Mouse (Mus musculus) forebrain, embryonic 14.5 days (tissue): ENCODE results near the gene Mok. TPM values are rescaled to one million over a fixed set of nuclear protein-coding genes. Genes with fewer than 3 reads are reported as not detected.
A peak's percentile ranks its signal among the peaks of the same experiment; 100 is the strongest.

ENCODE experiments used
- ATAC-seq: fragments of 200-750 bp; cut with Nextera tagmentation; 2 replicates; pipeline ENCODE4 v1.8.0; 2017; ENCODE audit warnings: mild to moderate bottlenecking, moderate library complexity
- DNase-seq: peaks from one replicate; pipeline ENCODE4 v3.0.0-alpha.2; 2015; ENCODE audit warnings: low spot score
- H3K27ac ChIP-seq: fragments of 300-500 bp; sonication (generic); 2 replicates; pipeline ENCODE4 v1.5.1; 2014; ENCODE audit warnings: low read depth, mild to moderate bottlenecking, control low read depth, low read length, moderate library complexity
- H3K27me3 ChIP-seq: fragments of 300-500 bp; sonication (generic); replicated peaks from 2 replicates; pipeline ENCODE4 v1.6.1; 2014; ENCODE audit warnings: low read length, control low read depth, mixed read lengths; ENCODE audit not compliant: control insufficient read depth, insufficient read depth
- H3K36me3 ChIP-seq: fragments of 300-500 bp; sonication (generic); 2 replicates; pipeline ENCODE4 v1.6.1; 2014; ENCODE audit warnings: low read length, control low read depth; ENCODE audit not compliant: control insufficient read depth, insufficient read depth
- H3K4me1 ChIP-seq: fragments of 300-500 bp; sonication (generic); 2 replicates; pipeline ENCODE4 v1.6.1; 2014; ENCODE audit warnings: antibody characterized with exemption, low read length, control low read depth; ENCODE audit not compliant: control insufficient read depth, insufficient read depth
- H3K4me2 ChIP-seq: fragments of 300-500 bp; sonication (generic); 2 replicates; pipeline ENCODE4 v1.6.1; 2014; ENCODE audit warnings: mild to moderate bottlenecking, control low read depth, low read length
- H3K4me3 ChIP-seq: fragments of 300-500 bp; sonication (generic); 2 replicates; pipeline ENCODE4 v1.5.1; 2014; ENCODE audit warnings: low read depth, low read length, control low read depth
- H3K9ac ChIP-seq: fragments of 300-500 bp; sonication (generic); 2 replicates; pipeline ENCODE4 v1.6.1; 2014; ENCODE audit warnings: mild to moderate bottlenecking, low read length, control low read depth, moderate library complexity
- H3K9me3 ChIP-seq: fragments of 300-500 bp; sonication (generic); replicated peaks from 2 replicates; pipeline ENCODE4 v1.6.1; 2016; ENCODE audit warnings: low read length, control low read depth, mixed read lengths; ENCODE audit not compliant: control insufficient read depth
- WGBS: fragments of 180-500 bp; shearing (Covaris S2); extraction: QIAGEN DNeasy Blood & Tissue Kit; methylation state at CpG from one replicate; pipeline ENCODE4 v1.1.7; 2014; 5-methylcytosine and 5-hydroxymethylcytosine counted together
- polyA plus RNA-seq: library from polyadenylated mRNA; unstranded; fragments of >200 nt; fragmentation: Nextera tagmentation; extraction: Ambion mirVana; gene quantifications from 2 replicates; pipeline ENCODE4 v1.2.1, GENCODE M21; 2014

Mok gene
- polyA plus RNA-seq, 1 experiment from 2014 or later: 16.3 TPM

DNA sequence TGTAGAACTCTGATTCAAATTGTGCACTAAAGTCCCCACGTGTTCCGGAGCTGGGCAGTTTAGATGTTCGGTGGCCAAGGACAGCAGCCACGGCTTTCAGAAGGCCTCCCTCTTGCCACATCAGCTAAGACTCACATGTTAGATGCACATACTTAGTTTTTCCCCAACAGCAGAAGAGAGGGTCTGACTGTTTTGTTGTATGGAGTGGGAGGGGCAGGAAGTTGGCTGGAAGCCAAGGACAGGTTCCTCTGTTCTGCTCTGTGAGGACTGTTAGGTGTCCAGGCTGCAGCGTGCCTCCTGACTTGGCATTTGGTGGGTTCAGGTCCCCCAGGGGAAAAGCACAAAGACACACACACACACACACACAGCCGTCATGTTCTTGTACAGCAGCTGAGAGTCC lies 45.7 kb downstream of the Mok start:
- Histone ChIP-seq H3K27ac (no peak overlapping the region), H3K4me3 (no peak overlapping the region), H3K9ac (no peak overlapping the region), H3K36me3 (peaks cover 11% of the 10 kb centered on the region; the same call in 1 of the 2 replicates), H3K4me1 (no peaks in the 10 kb centered on the region), H3K4me2 (no peak overlapping the region), H3K27me3 (no peaks in the 10 kb centered on the region), H3K9me3 (no peaks in the 10 kb centered on the region)
- 79% methylated on average over 6 of the region's 6 CpGs for WGBS
- DNase-seq (no peak), ATAC-seq (no peak)

DNA sequence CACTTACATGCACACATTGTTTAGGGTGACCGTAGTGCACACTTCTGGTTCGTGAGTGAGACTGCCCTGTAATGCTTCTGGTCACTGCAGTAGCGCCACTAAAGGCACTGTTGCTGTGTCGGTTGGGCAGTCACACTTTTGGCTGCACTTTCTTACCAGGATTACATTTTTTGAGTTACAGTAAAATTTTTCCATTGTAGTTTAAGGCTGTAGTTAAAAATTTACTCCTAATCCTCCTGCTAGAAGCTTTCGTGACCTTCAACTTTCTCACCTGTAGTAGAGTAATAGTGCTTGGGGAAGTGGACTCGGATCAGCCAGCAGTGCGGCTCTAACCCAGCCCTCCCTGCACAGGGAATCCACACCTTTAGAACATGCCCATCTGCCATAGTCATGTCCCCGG lies 49.7 kb downstream of the Mok start:
- H3K36me3 ChIP-seq: peaks cover 20% of the 10 kb centered on the region
- DNase-seq: no peak
- no peak overlapping the region for H3K4me3 ChIP-seq
- H3K27me3 ChIP-seq: no peaks in the 10 kb centered on the region
- no peak for ATAC-seq
- no peaks in the 10 kb centered on the region for H3K9me3 ChIP-seq
- 90% methylated on average over 8 of the region's 8 CpGs for WGBS
- no peaks in the 10 kb centered on the region for H3K4me1 ChIP-seq
- no peak overlapping the region for H3K27ac ChIP-seq
- H3K9ac ChIP-seq: no peak overlapping the region
- no peak overlapping the region for H3K4me2 ChIP-seq

DNA sequence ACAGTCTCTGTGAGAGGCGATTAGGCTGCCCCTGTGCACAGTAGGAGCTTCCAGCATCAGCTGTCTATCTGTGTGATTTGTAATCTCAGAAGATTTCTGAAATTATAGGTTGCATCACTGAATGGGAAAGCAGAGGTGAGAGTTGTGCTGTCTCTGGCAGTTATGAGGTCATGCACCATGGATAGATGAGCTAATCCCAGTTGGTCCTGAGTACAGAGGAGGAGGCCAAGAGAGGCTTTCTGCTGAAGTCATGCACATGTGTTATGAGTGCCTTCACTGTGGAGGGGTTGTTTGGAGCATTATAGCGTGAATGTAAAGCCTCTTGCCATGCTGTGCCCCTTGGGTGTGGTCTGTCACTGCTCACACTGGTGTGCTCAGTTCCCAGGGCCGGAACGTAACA lies 50.2 kb downstream of the Mok start:
- Histone ChIP-seq H3K4me2 (no peak overlapping the region), H3K4me3 (no peak overlapping the region), H3K27ac (no peak overlapping the region), H3K9ac (no peak overlapping the region), H3K4me1 (no peaks in the 10 kb centered on the region), H3K9me3 (no peaks in the 10 kb centered on the region), H3K36me3 (peaks cover 20% of the 10 kb centered on the region), H3K27me3 (no peaks in the 10 kb centered on the region)
- DNase-seq (no peak), ATAC-seq (no peak)
- WGBS: 93% methylated on average over 4 of the region's 4 CpGs

DNA sequence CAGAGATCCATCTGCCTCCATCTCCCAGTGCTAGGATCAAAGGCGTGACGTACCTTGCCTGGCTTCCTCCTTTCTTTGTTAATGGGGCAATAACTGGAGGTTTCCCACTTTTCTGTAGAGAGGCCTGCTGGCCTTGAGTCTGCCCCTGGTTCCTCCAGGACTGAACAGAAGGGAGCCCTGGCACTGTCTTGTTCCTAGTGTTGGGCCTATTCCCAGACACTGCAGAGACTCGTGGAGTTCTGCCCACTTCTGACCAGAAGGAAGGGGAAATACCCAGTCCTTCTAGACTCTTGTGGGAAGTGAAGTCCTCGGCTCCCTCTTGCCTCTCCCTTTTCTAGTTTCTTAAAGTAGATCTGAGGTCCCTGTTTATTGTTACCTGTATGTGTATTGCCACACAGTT lies 54.5 kb downstream of the Mok start:
- ATAC-seq (no peak), DNase-seq (no peak)
- Histone ChIP-seq H3K9ac (no peak overlapping the region), H3K27me3 (no peaks in the 10 kb centered on the region), H3K9me3 (no peaks in the 10 kb centered on the region), H3K27ac (no peak overlapping the region), H3K4me3 (no peak overlapping the region), H3K36me3 (peaks cover 30% of the 10 kb centered on the region), H3K4me1 (no peaks in the 10 kb centered on the region), H3K4me2 (no peak overlapping the region)
- WGBS: 84% methylated on average over 4 of the region's 4 CpGs

DNA sequence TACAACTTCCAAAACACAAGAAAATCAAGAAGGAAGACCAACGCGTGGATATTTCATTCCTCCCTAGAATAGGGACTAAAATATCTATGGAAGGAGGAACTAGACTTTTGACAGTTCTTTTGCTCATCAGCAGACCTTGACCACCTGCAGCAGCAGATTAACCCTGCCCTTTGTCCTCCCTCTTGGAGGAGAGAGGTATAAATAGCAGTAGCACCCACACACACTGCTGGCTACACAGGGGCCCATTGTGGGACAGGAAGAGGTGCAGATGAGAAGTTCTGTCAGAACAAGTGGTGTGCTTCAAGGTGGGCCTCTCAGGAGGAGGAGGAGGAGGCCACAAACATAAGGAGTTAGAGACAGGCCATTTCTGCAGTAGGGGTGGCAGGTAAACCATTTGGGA lies 56.5 kb downstream of the Mok start:
- 92% methylated on average over 2 of the region's 2 CpGs for WGBS
- Histone ChIP-seq H3K27ac (no peak overlapping the region), H3K36me3 (peaks cover 38% of the 10 kb centered on the region), H3K9ac (no peak overlapping the region), H3K4me2 (no peak overlapping the region), H3K27me3 (no peaks in the 10 kb centered on the region), H3K9me3 (no peaks in the 10 kb centered on the region), H3K4me1 (no peaks in the 10 kb centered on the region), H3K4me3 (no peak overlapping the region)
- ATAC-seq (no peak), DNase-seq (no peak)

DNA sequence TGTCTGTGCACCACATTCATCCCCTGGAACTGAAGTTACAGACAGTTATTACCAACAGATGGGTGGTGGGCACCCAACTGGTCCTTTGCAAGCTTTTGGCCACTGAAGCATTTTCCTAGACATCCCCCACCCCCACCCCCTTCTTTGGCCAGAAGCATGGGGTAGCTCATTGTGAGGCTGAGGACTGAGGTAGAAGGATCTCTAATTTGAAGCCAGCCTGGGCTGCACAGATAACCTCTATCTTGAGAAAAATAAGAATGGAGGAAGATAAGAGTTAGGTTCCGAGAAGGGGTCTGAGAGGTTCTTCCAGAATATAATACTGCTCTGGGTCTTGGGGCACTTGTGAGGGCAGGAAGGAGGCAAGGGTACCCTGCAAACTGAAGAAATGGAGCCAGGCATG lies 58.5 kb downstream of the Mok start:
- H3K4me1 ChIP-seq: no peaks in the 10 kb centered on the region
- no peak for ATAC-seq
- H3K9me3 ChIP-seq: no peaks in the 10 kb centered on the region
- H3K9ac ChIP-seq: no peak overlapping the region
- DNase-seq: no peak
- H3K27ac ChIP-seq: no peak overlapping the region
- WGBS: 100% methylated on average over 1 of the region's 1 CpGs
- H3K4me2 ChIP-seq: no peak overlapping the region
- no peak overlapping the region for H3K4me3 ChIP-seq
- peaks cover 35% of the 10 kb centered on the region for H3K36me3 ChIP-seq
- H3K27me3 ChIP-seq: no peaks in the 10 kb centered on the region

DNA sequence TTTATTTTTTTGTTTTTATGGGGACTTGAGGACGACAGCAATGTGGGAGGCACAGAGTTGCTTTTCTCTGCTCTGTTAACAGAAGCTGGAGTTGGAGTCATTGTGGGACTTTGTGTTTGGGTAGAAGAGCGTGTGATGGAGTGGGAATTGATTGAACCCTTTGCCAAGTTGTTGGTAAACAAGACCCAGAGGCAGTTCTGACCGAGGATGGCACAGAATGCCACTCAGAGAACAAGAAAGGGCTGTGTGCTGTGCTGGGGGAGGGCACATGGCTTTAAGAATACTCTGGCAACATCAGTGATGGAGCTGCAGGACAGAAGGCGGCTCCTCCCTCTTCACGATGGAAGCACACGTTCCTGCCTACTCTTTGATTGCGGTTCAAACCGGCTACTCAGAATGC lies 59.6 kb downstream of the Mok start:
- ATAC-seq (no peak), DNase-seq (no peak)
- H3K27ac ChIP-seq: no peak overlapping the region
- no peak overlapping the region for H3K4me2 ChIP-seq
- no peak overlapping the region for H3K9ac ChIP-seq
- no peak overlapping the region for H3K4me3 ChIP-seq
- 74% methylated on average over 8 of the region's 8 CpGs for WGBS
- no peaks in the 10 kb centered on the region for H3K9me3 ChIP-seq
- peaks cover 32% of the 10 kb centered on the region for H3K36me3 ChIP-seq
- H3K4me1 ChIP-seq: no peaks in the 10 kb centered on the region
- no peaks in the 10 kb centered on the region for H3K27me3 ChIP-seq

DNA sequence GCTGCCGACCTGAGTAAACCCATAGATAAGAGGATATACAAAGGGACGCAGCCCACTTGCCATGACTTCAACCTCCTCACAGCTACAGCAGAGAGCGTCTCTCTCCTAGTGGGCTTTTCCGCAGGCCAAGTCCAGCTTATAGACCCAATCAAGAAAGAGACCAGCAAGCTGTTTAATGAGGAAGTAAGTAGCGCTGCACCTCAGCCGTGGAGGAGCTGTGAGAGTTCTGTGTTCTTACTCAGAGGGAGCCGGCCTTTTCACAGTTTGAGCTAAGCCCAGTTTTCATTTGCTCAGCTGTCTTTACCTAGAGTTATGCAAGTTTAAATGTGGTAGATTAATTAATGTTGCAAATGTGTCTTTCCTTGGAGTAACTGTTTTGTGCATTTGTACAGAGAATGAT lies 61.4 kb downstream of the Mok start:
- Histone ChIP-seq H3K9ac (no peak overlapping the region), H3K4me2 (no peak overlapping the region), H3K4me1 (no peaks in the 10 kb centered on the region), H3K36me3 (peaks cover 26% of the 10 kb centered on the region), H3K27me3 (no peaks in the 10 kb centered on the region), H3K9me3 (no peaks in the 10 kb centered on the region), H3K27ac (no peak overlapping the region), H3K4me3 (no peak overlapping the region)
- WGBS: 83% methylated on average over 7 of the region's 7 CpGs
- no peak for ATAC-seq
- DNase-seq: no peak

DNA sequence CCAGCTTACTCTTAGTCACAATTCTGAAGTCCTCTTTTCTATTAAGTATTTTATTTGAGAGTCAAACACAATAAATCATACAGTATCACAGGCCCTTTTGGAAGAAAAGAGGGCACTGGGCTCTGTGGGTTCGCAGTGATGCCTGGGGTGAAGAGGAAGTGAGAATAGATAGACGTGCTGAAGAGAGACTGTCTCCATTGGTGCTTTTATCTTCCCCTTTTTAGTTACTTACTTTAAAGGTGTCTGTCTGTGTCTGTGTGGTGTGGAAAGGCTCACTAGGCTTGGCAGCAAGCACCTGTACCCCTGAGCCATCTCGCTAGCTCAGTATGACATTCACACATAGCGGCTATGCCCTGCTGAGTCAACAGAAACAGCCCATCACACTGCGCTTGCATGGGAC lies 62.9 kb downstream of the Mok start:
- H3K4me2 ChIP-seq: no peak overlapping the region

More for the DNA sequence above, 62.9 kb downstream of the Mok start:
- DNase-seq (peak; percentile 4), ATAC-seq (no peak)
- Histone ChIP-seq H3K9me3 (no peaks in the 10 kb centered on the region), H3K4me3 (no peak overlapping the region), H3K9ac (no peak overlapping the region), H3K36me3 (peaks cover 26% of the 10 kb centered on the region), H3K4me1 (no peaks in the 10 kb centered on the region), H3K27ac (no peak overlapping the region), H3K27me3 (no peaks in the 10 kb centered on the region)
- 83% methylated on average over 5 of the region's 5 CpGs for WGBS
